Mouse (Mus musculus): ENCODE measurements around the gene Mmp1b. TPM values are rescaled to one million over a fixed set of nuclear protein-coding genes. Genes with fewer than 3 reads are reported as not detected.

The Mmp1b gene
- not detected for polyA plus RNA-seq (2017; shearing (Covaris generic))

GRCm38 (mm10) chr9:7387947-7388346 is at the start of gene Mmp1b:
TSS of gene Mmp1b (minus strand) at chr9:7388047.

GRCm38 (mm10) chr9:7344107-7344506 is 43.7 kb downstream of the Mmp1b start, which contains the start of gene Mmp12:
TSS of gene Mmp12 (plus strand) at chr9:7344381.

Other genes with a start within 250 kb of the Mmp1b start
- 2.9 TPM for gene Dync2h1, start 203.6 kb downstream of the Mmp1b start, polyA plus RNA-seq (2017; shearing (Covaris generic))
- 180 TPM for gene Dcun1d5, start 203.5 kb downstream of the Mmp1b start, polyA plus RNA-seq (2017; shearing (Covaris generic))
- not detected for gene Mmp13, start 115.5 kb downstream of the Mmp1b start, polyA plus RNA-seq (2017; shearing (Covaris generic))
- gene Mmp12, start 43.7 kb downstream of the Mmp1b start, polyA plus RNA-seq (2017; shearing (Covaris generic)), result 0.30 TPM
- not detected for gene Mmp3, start 57.8 kb upstream of the Mmp1b start, polyA plus RNA-seq (2017; shearing (Covaris generic))
- 4.6 TPM for gene Mmp10, start 114.3 kb upstream of the Mmp1b start, polyA plus RNA-seq (2017; shearing (Covaris generic))
- gene Mmp8, start 170.4 kb upstream of the Mmp1b start, polyA plus RNA-seq (2017; shearing (Covaris generic)), result not detected
- gene Mmp27, start 183.3 kb upstream of the Mmp1b start, polyA plus RNA-seq (2017; shearing (Covaris generic)), result not detected
- not detected for gene Mmp20, start 240.2 kb upstream of the Mmp1b start, polyA plus RNA-seq (2017; shearing (Covaris generic))

Measured in effector memory CD4-positive, alpha-beta T cell, adult 5 months (primary cell).